Mouse (Mus musculus) erythroblast, embryonic 14.5 days (primary cell): ENCODE results near the gene Gopc. TPM values are rescaled to one million over a fixed set of nuclear protein-coding genes. Genes with fewer than 3 reads are reported as not detected.

Experiments used
- H3K27me3 ChIP-seq: 2 replicates; pipeline ENCODE4 v1.6.1; 2012; ENCODE audit warnings: inconsistent platforms; ENCODE audit not compliant: control insufficient read depth
- H3K36me3 ChIP-seq: 2 replicates; pipeline ENCODE4 v1.6.1; 2012; ENCODE audit warnings: mild to moderate bottlenecking, inconsistent platforms; ENCODE audit not compliant: control insufficient read depth
- H3K4me1 ChIP-seq: 2 replicates; pipeline ENCODE4 v1.6.1; 2012; ENCODE audit warnings: inconsistent platforms; ENCODE audit not compliant: control insufficient read depth
- H3K4me3 ChIP-seq: replicated peaks from 2 replicates; pipeline ENCODE3; 2012; ENCODE audit warnings: moderate library complexity, mild to moderate bottlenecking, inconsistent platforms
- H3K9me3 ChIP-seq: 2 replicates; pipeline ENCODE4 v1.6.1; 2012; ENCODE audit warnings: low read length, inconsistent platforms, mixed read lengths; ENCODE audit not compliant: control insufficient read depth
- GATA1 ChIP-seq: IDR thresholded peaks from 2 replicates; pipeline ENCODE4 v1.6.1; 2012; ENCODE audit warnings: low read length, inconsistent platforms, mixed read lengths
- TAL1 ChIP-seq: IDR thresholded peaks from 3 replicates; pipeline ENCODE4 v1.6.1; 2012; ENCODE audit warnings: low read length, inconsistent platforms, mixed read lengths
- polyA plus RNA-seq: library from polyadenylated mRNA; stranded (reverse); fragments of >175 nt; gene quantifications from 2 replicates; pipeline ENCODE4 v1.2.3, GENCODE M21; 2012

Gopc gene
- polyA plus RNA-seq, 1 experiment = 0.02 TPM

DNA sequence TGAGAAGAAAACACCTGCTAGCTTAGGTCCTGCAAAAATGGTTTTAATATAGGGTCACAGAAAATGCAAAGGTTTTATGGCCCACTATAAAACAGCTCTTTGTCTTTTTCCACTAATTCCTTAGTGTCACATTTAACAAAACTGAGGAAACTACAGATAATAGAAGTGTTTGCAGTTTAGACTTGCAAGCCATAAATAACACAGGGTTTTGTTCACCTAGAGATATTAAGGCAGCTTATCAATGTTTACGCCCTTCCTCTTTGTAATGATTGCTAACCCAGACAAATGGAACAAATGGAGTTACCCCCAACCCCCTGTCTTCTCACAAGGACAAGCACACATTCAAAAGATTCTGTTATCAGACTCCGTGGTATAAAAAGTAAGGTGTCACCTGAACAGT lies 9.3 kb upstream of the Gopc start:
- Histone ChIP-seq H3K36me3 (no peaks in the 10 kb centered on the region), H3K27me3 (no peaks in the 10 kb centered on the region), H3K9me3 (no peaks in the 10 kb centered on the region), H3K4me1 (no peaks in the 10 kb centered on the region), H3K4me3 (no peak overlapping the region)
- no peak for TF ChIP-seq TAL1
- no peak for TF ChIP-seq GATA1

GRCm38 (mm10) chr10:52389438-52389837 lies 7.5 kb upstream of the Gopc start:
- Histone ChIP-seq H3K4me1 (no peaks in the 10 kb centered on the region), H3K9me3 (no peaks in the 10 kb centered on the region), H3K4me3 (no peak overlapping the region), H3K36me3 (no peaks in the 10 kb centered on the region), H3K27me3 (no peaks in the 10 kb centered on the region)
- TF ChIP-seq TAL1 (no peak), GATA1 (no peak)

DNA sequence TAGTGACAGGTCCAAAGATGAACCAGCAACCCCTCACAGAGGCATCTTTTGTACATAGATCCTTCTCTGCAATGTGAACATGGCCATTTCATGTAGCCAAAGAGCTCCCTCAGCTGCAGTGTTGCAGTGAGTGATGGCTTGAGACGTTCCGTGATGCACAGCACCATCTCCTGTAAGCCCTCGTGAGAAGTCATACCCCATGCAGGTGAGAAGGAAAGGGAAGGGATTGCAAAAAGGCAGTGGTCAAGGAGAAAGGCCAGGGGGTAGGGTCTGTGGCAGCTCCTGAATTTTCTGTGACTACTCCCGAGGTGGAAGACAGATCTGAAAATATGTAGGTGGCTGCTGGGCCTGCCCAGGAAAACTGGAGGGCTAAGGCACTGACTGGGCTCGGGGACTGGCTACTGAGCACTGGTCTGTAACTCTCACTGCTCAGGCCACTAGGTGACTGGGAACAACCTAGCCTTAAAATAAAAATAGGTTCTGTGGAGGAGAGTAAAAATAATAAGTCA lies 7.1 kb upstream of the Gopc start, which contains the start of gene Nepn:
TSS of gene Nepn (plus strand) at position 51 of the 509 bp plus-strand sequence.
- Histone ChIP-seq H3K27me3 (no peaks in the 10 kb centered on the region), H3K36me3 (no peaks in the 10 kb centered on the region), H3K4me3 (no peak within 1 kb of the TSS), H3K4me1 (no peaks in the 10 kb centered on the region), H3K9me3 (no peaks in the 10 kb centered on the region)
- TF ChIP-seq TAL1 = no peak

GRCm38 (mm10) chr10:52387192-52387591 lies 5.3 kb upstream of the Gopc start:
- Histone ChIP-seq H3K9me3 (no peaks in the 10 kb centered on the region), H3K27me3 (no peaks in the 10 kb centered on the region), H3K4me1 (peaks cover 12% of the 10 kb centered on the region), H3K36me3 (no peaks in the 10 kb centered on the region), H3K4me3 (no peak overlapping the region)
- TF ChIP-seq GATA1 (no peak), TAL1 (no peak)

- Histone ChIP-seq H3K4me3 (no peak overlapping the region), H3K9me3 (no peaks in the 10 kb centered on the region), H3K4me1 (peaks cover 25% of the 10 kb centered on the region), H3K36me3 (no peaks in the 10 kb centered on the region), H3K27me3 (no peaks in the 10 kb centered on the region)
- TF ChIP-seq GATA1 = no peak
Measured at GRCm38 (mm10) chr10:52384823-52385610, 3.1 kb upstream of the Gopc start.

- no peaks in the 10 kb centered on the region for H3K27me3 ChIP-seq
- no peak overlapping the region for H3K4me3 ChIP-seq
- H3K4me1 ChIP-seq = peaks cover 26% of the 10 kb centered on the region
- TF ChIP-seq GATA1 = no peak
- no peak for TF ChIP-seq TAL1
- H3K36me3 ChIP-seq = no peaks in the 10 kb centered on the region
- no peaks in the 10 kb centered on the region for H3K9me3 ChIP-seq
Measured at GRCm38 (mm10) chr10:52383522-52383921, 1.6 kb upstream of the Gopc start.

DNA sequence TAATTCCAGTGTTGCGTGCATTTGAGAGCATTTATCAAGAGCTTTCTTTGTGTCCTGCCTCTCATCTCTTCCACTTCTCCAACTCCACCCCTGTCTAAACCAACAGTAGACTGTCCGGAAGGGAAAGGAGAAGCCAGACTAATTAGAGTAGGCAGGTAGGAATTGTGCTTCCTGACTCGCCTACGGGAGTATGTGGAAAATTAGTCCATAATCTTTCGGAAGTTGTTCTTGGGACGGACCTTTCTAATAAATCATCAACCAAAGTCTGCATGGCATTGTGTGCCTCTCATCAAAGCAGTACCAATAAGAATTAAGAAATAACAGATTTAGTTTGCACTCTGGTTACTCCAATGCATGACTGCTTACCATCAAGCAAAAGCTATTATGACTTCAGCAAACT lies 1.1 kb upstream of the Gopc start:
- no peaks in the 10 kb centered on the region for H3K27me3 ChIP-seq
- H3K9me3 ChIP-seq = no peaks in the 10 kb centered on the region
- peak overlapping the region; percentile 70 for H3K4me3 ChIP-seq
- H3K4me1 ChIP-seq = peaks cover 28% of the 10 kb centered on the region
- no peaks in the 10 kb centered on the region for H3K36me3 ChIP-seq
- no peak for TF ChIP-seq GATA1
- no peak for TF ChIP-seq TAL1

GRCm38 (mm10) chr10:52381321-52381801 lies 563 bp downstream of the Gopc start:
- no peak for TF ChIP-seq TAL1
- TF ChIP-seq GATA1 = no peak
- Histone ChIP-seq H3K27me3 (no peaks in the 10 kb centered on the region), H3K4me1 (peaks cover 29% of the 10 kb centered on the region), H3K36me3 (no peaks in the 10 kb centered on the region; the same call in 1 of the 2 replicates), H3K9me3 (no peaks in the 10 kb centered on the region), H3K4me3 (peak overlapping the region; percentile 70)

- H3K36me3 ChIP-seq = no peaks in the 10 kb centered on the region; the same call in 1 of the 2 replicates
- peaks cover 22% of the 10 kb centered on the region for H3K4me1 ChIP-seq
- no peaks in the 10 kb centered on the region for H3K27me3 ChIP-seq
- TF ChIP-seq TAL1 (no peak), GATA1 (no peak)
- no peaks in the 10 kb centered on the region for H3K9me3 ChIP-seq
- no peak overlapping the region for H3K4me3 ChIP-seq
Measured at GRCm38 (mm10) chr10:52377813-52378212, 4.1 kb downstream of the Gopc start.
